Mouse (Mus musculus) CD8-positive naive resting alpha-beta T cell, adult 2 months (primary cell): ENCODE results near the gene Lrrc73.

Source experiments
- DNase-seq, 2 experiments: peaks; one replicate each; pipeline ENCODE4 v3.0.0; 2022; ENCODE audit warnings: low read depth in 2 of 2, low spot score in 2 of 2

Gene Lrrc73

GRCm38 (mm10) chr17:46253452-46254084, at the start of gene Lrrc73:
Gene Lrrc73, plus strand, starts transcription at chr17:46253531.
- DNase-seq = peak; percentile 83 to 88

GRCm38 (mm10) chr17:46206676-46207075, 46.7 kb upstream of the Lrrc73 start:
- DNase-seq = no peak

- no peak for DNase-seq
These were observed 42.8 kb upstream of the Lrrc73 start for GRCm38 (mm10) chr17:46210550-46210949.

GRCm38 (mm10) chr17:46221601-46222000, 31.7 kb upstream of the Lrrc73 start:
- DNase-seq = no peak

GRCm38 (mm10) chr17:46227576-46227975, 25.8 kb upstream of the Lrrc73 start:
- DNase-seq = no peak

- no peak for DNase-seq
These were observed 17.3 kb upstream of the Lrrc73 start for GRCm38 (mm10) chr17:46236067-46236466.

- no peak for DNase-seq
These were observed 16.3 kb upstream of the Lrrc73 start for GRCm38 (mm10) chr17:46237079-46237478.

- DNase-seq = no peak
These were observed 15.9 kb upstream of the Lrrc73 start for GRCm38 (mm10) chr17:46237480-46237879.

- DNase-seq = no peak
These were observed 13.7 kb upstream of the Lrrc73 start for GRCm38 (mm10) chr17:46239516-46240114.

- DNase-seq = no peak
These were observed 11.9 kb upstream of the Lrrc73 start for GRCm38 (mm10) chr17:46241471-46241870.

- no peak for DNase-seq
These were observed 11.1 kb upstream of the Lrrc73 start for GRCm38 (mm10) chr17:46242274-46242673.

- DNase-seq = no peak
These were observed 10.3 kb upstream of the Lrrc73 start for GRCm38 (mm10) chr17:46242993-46243392.

GRCm38 (mm10) chr17:46243624-46244023, 9.7 kb upstream of the Lrrc73 start:
- no peak for DNase-seq

- no peak for DNase-seq
These were observed 8.8 kb upstream of the Lrrc73 start for GRCm38 (mm10) chr17:46244579-46244978.

GRCm38 (mm10) chr17:46247512-46248188, 5.7 kb upstream of the Lrrc73 start, which contains the start of the genes Polr1c and Yipf3:
Gene Polr1c, minus strand, starts transcription at chr17:46248054.
Gene Yipf3, plus strand, starts transcription at chr17:46248080.
- peak; percentile 91 to 94 for DNase-seq

- DNase-seq = no peak
These were observed 5.2 kb upstream of the Lrrc73 start for GRCm38 (mm10) chr17:46248189-46248522.

- DNase-seq = no peak
These were observed 2.2 kb upstream of the Lrrc73 start for GRCm38 (mm10) chr17:46251174-46251573.

GRCm38 (mm10) chr17:46252571-46253451, 520 bp upstream of the Lrrc73 start:
- DNase-seq = peak in 1 of 2 experiments; percentile 56

- peak; percentile 20 to 25 for DNase-seq
These were observed 775 bp downstream of the Lrrc73 start for GRCm38 (mm10) chr17:46254106-46254505.

GRCm38 (mm10) chr17:46255147-46255546, 1.8 kb downstream of the Lrrc73 start:
- DNase-seq = no peak

- no peak for DNase-seq
These were observed 5.1 kb downstream of the Lrrc73 start for GRCm38 (mm10) chr17:46258279-46259053.
